Mouse (Mus musculus): Measurements from ENCODE around the gene Kif2c.

- TF ChIP-seq POLR2A (IDR thresholded peaks at IDR 0.05; ENCODE audit: insufficient read depth, low read depth, low read length) = no peak
- TF ChIP-seq CTCF (IDR thresholded peaks at IDR 0.05; ENCODE audit: insufficient read depth, low read depth, low read length) = no peak
Observed at GRCm38 (mm10) chr4:117122209-117122608, 60.2 kb downstream of the Kif2c start.
